Mouse (Mus musculus) subcutaneous adipose tissue, adult 2 months (tissue): ENCODE measurements around the gene Car5b. TPM values are rescaled to one million over a fixed set of nuclear protein-coding genes. Genes with fewer than 3 reads are reported as not detected.

ENCODE experiments used
- polyA plus RNA-seq: library from polyadenylated mRNA; depleted of rRNA; stranded (reverse); fragments of >200 nt; gene quantifications from 2 replicates; pipeline ENCODE4 v1.2.3, GENCODE M21; 2012; ENCODE audit warnings: low replicate concordance; rRNA removed

Car5b gene
- polyA plus RNA-seq, result 73.4 and 115 TPM in 2 replicates

DNA sequence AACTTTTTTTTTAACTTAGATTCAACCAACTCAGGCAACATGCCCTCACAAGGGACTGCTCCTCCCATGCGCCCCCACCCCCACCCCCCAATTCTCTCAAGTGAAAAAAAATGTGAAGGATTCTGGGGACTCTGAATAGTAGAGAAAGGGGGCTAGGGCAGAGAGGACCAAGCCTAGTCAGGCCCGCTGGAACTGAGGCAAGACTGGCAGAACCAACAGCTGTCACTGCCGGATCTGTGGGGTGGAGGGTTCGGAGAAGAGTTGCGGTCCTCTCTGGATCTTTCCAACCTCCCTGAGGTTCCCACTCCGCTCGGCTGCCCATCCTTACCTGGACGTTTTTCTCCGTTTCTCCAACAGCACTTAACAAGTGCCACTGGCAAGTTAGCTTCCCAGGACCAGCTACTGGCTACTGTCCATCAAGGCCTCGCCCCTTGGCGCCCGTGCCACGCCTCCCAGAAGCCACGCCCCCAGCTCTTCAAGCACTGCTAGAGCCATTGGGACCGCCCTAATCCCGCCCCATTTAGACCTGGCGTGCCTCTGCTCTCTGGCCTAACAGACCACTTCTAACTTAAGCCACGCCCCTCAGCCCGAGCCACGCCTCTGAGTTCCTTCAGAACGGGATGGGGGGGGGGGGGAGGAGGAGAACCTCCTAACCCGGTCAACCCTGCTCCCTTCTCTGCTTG is at the start of gene Car5b:
Car5b (minus strand) TSS at position 391 of the 683 bp plus-strand sequence.

DNA sequence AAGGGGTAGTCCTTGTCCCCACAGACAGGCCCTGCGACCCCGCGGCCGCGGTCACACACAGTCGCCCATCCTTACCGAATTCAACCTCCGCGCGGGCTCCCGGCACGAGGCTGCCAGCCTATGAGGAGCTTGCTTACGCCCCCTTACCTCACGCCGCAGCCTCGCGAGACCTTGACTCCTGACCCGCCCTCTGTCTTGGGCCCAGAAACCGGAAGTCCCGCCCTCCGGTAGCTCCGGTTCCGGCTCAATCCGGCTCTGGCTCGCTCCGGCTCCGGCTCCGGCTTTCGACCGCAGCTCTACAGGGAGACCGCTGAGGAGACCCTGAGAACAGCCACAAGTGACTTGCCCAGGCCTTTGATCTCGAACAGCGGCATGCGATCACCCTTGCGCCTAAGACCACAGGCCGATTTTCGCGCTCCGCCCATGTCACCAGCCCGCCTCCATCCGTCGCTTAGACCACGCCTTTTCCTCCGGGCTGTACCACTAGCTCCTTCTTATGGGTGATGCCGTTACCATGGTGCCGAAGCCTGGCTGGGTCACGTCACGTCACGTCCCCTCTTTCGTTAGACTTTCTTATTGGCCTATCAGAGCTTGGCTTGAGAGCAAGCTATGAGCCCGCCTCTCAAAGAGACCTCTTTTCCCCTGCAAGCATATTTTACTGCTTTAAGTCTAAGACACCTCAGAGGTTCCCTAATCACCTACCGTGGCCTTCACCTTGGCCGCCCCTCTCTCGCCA is 48.4 kb upstream of the Car5b start, which contains the start of gene Siah1b:
Siah1b (minus strand) TSS at position 454 of the 736 bp plus-strand sequence.

DNA sequence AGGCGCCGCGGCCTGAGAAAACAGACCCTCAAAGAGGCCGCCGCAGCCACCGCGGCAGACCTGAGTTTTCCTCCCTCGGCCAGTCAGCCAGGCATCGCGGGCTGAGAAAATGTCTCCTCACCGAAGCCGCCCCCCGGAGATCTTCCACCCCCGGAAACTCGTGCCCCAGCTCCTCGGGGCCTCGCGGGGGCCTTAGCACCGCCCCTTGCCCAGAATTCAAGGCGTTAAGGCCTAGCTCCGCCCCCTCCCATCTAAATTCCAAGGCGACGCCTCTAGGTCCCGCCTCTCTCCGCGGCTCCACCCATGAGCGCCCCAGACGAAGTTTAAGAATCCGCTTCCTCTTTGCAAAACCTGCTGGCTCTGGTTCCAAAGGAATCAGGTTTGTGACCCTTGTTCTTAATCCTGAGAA is 69.3 kb downstream of the Car5b start, which contains the start of gene Zrsr2:
Zrsr2 (minus strand) TSS at position 195 of the 409 bp plus-strand sequence.

Other genes with a start within 250 kb of the Car5b start
- 4.0 and 6.0 TPM in 2 replicates for gene Ap1s2, start 119.0 kb downstream of the Car5b start, polyA plus RNA-seq
- gene Zrsr2, start 69.3 kb downstream of the Car5b start, polyA plus RNA-seq, result 6.8 and 9.0 TPM in 2 replicates
- gene Siah1b, start 48.5 kb upstream of the Car5b start, polyA plus RNA-seq, result 4.2 and 9.7 TPM in 2 replicates
- not detected in 2 replicates for gene Cltrn, start 60.8 kb upstream of the Car5b start, polyA plus RNA-seq
- 0.09 and 0.14 TPM in 2 replicates for gene Ace2, start 111.3 kb upstream of the Car5b start, polyA plus RNA-seq
- gene Bmx, start 230.2 kb upstream of the Car5b start, polyA plus RNA-seq, result 0.83 and 1.0 TPM in 2 replicates
- gene Pir, start 241.4 kb upstream of the Car5b start, polyA plus RNA-seq, result 3.7 and 5.5 TPM in 2 replicates